Mouse (Mus musculus) C2C12 (cell line): ENCODE results near the gene Txndc2.

Experiments
- CEBPB ChIP-seq: IDR thresholded peaks from one replicate; pipeline ENCODE4 v1.6.1; 2011; ENCODE audit warnings: low read depth, mild to moderate bottlenecking, control low read depth, moderate library complexity
- CTCF ChIP-seq: IDR thresholded peaks from one replicate; pipeline ENCODE4 v1.5.1; 2011; ENCODE audit not compliant: control insufficient read depth, insufficient read depth, insufficient read length
- FOSL1 ChIP-seq: IDR thresholded peaks from one replicate; pipeline ENCODE4 v1.8.0; 2011; ENCODE audit warnings: mild to moderate bottlenecking, low read length; ENCODE audit not compliant: poor library complexity, insufficient read depth, severe bottlenecking
- MAX ChIP-seq: IDR thresholded peaks from one replicate; pipeline ENCODE4 v1.6.1; 2011; ENCODE audit warnings: mild to moderate bottlenecking, control low read depth
- MYOD1 ChIP-seq: IDR thresholded peaks from one replicate; pipeline ENCODE4 v1.6.1; 2011; ENCODE audit warnings: low read depth; ENCODE audit not compliant: control insufficient read depth, insufficient read length
- MYOG ChIP-seq: IDR thresholded peaks from one replicate; pipeline ENCODE4 v1.6.1; 2011; ENCODE audit not compliant: control insufficient read depth, insufficient read length; ENCODE audit errors: extremely low read depth
- USF1 ChIP-seq: IDR thresholded peaks from one replicate; pipeline ENCODE4 v1.6.1; 2011; ENCODE audit warnings: low read depth, mild to moderate bottlenecking, control low read depth, moderate library complexity

DNA sequence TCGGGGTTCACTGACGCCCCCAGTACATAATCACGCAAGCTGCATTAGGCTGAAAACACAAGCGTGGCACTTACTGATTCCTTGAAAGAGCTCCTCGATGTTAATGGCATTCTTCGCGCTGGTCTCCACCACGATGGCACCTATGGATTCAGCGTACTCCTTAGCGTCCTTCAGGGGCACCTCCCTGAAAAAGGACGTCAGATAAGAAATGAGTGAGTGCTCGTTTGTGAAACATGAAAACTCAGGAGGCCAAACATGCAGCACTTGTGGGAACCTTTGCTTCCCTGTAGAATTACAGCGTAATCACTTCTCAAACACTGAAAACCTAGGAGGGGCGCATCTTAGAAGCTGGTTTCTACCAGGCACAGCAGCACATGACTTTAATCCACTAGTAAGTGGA is 25.8 kb upstream of the Txndc2 start:
- TF ChIP-seq CTCF (no peak), MYOD1 (no peak), MAX (no peak), MYOG (no peak), USF1 (no peak), CEBPB (no peak), FOSL1 (no peak)
